Mouse (Mus musculus): ENCODE measurements around the gene Diaph3. TPM values are rescaled to one million over a fixed set of nuclear protein-coding genes. Genes with fewer than 3 reads are reported as not detected.

Gene Diaph3
- total and polyA plus RNA-seq, 3 experiments = 16.2 to 36.9 (median 17.5) TPM

GRCm38 (mm10) chr14:86997318-86997717, 143.7 kb downstream of the Diaph3 start:
- no peak for TF ChIP-seq E2F4 (IDR thresholded peaks at IDR 0.05; ENCODE audit: insufficient replicate concordance, low read depth, low read length)
- TF ChIP-seq ZMIZ1 (IDR thresholded peaks at IDR 0.05; ENCODE audit: low read depth, low read length) = no peak
- no peak for TF ChIP-seq MEF2A (IDR thresholded peaks at IDR 0.05; ENCODE audit: borderline replicate concordance, low read depth, low read length)
- no peak for TF ChIP-seq MAFK (IDR thresholded peaks at IDR 0.05; ENCODE audit: insufficient replicate concordance, low read length)
- TF ChIP-seq TCF12 (IDR thresholded peaks at IDR 0.05; ENCODE audit: low read depth, low read length) = no peak
- TF ChIP-seq ZC3H11A (IDR thresholded peaks at IDR 0.05; ENCODE audit: low read depth, low read length) = no peak
- no peak for TF ChIP-seq EP300 (IDR thresholded peaks at IDR 0.05; ENCODE audit: low read length)
- TF ChIP-seq SMC3 (IDR thresholded peaks at IDR 0.05; ENCODE audit: low read depth, low read length) = no peak
- no peak for TF ChIP-seq MYC (IDR thresholded peaks at IDR 0.05; ENCODE audit: low read depth, low read length)
- TF ChIP-seq POLR2AphosphoS2 (IDR thresholded peaks at IDR 0.05; ENCODE audit: low read depth, low read length) = no peak
- no peak for TF ChIP-seq JUN (IDR thresholded peaks at IDR 0.05; ENCODE audit: insufficient read depth, low read depth, low read length)
- no peak for TF ChIP-seq RCOR1 (conservative IDR thresholded peaks at IDR 0.05; ENCODE audit: low read depth, low read length)
- Histone ChIP-seq H3K4me3 (replicated peaks in 1 of 3; ENCODE audit: low read depth in 2 of 3, low read length in 2 of 3, poor library complexity in 1 of 3) (no peak overlapping the region), H3K9me3 (replicated peaks; ENCODE audit: low read length) (no peaks in the 10 kb centered on the region), H3K36me3 (replicated peaks in 1 of 2; ENCODE audit: control insufficient read depth in 1 of 2, insufficient read depth in 1 of 2, low read length in 1 of 2) (peaks cover 7 to 56% of the 10 kb centered on the region in 2 experiments), H3K79me2 (replicated peaks; ENCODE audit: control insufficient read depth, extremely low read depth, insufficient read depth, poor library complexity, severe bottlenecking) (0 out of 2 replicates have a peak, but pooled peaks cover 1% of the 10 kb centered on the region), H3K27ac (ENCODE audit: insufficient read depth, low read depth) (no peak overlapping the region), H3K27me3 (replicated peaks) (no peaks in the 10 kb centered on the region), H3K9ac (ENCODE audit: insufficient read depth, low read depth) (no peak overlapping the region), H3K4me1 (ENCODE audit: control insufficient read depth in 1 of 2, insufficient read depth in 2 of 2) (peaks cover 0 to 7% of the 10 kb centered on the region in 2 experiments; a peak in 2 of 4 replicates), H3K4me2 (ENCODE audit: insufficient read depth, low read depth, poor library complexity, severe bottlenecking) (no peak overlapping the region)
- in situ Hi-C loops (cut with MboI; ENCODE audit: low pct_ligation_motif_present, low pct_unique_long_range_greater_than_20kb, low sequenced_read_pairs) = no loop called here
- dilution Hi-C loops (cut with MboI; ENCODE audit: extremely low pct_ligation_motif_present, extremely low pct_unique_long_range_greater_than_20kb, low sequenced_read_pairs) = no loop called here
- no peak for DNase-seq (ENCODE audit: extremely low read depth)

- dilution Hi-C loops (cut with MboI; ENCODE audit: extremely low pct_ligation_motif_present, extremely low pct_unique_long_range_greater_than_20kb, low sequenced_read_pairs) = no loop called here
- H3K27ac ChIP-seq (ENCODE audit: insufficient read depth, low read depth) = no peak overlapping the region
- peaks cover 2 to 4% of the 10 kb centered on the region in 2 experiments; a peak in 1 of 4 replicates for H3K4me1 ChIP-seq (ENCODE audit: control insufficient read depth in 1 of 2, insufficient read depth in 2 of 2)
- TF ChIP-seq IRF4 (IDR thresholded peaks at IDR 0.05; ENCODE audit: low read depth, low read length) (no peak), SIN3A (IDR thresholded peaks at IDR 0.05; ENCODE audit: low read length) (no peak), SMC3 (IDR thresholded peaks at IDR 0.05; ENCODE audit: low read depth, low read length) (no peak), JUN (IDR thresholded peaks at IDR 0.05; ENCODE audit: insufficient read depth, low read depth, low read length) (no peak), POLR2A (IDR thresholded peaks at IDR 0.05; ENCODE audit: low read depth, low read length) (no peak), MAX (IDR thresholded peaks at IDR 0.05; ENCODE audit: low read length) (no peak), CHD1 (IDR thresholded peaks at IDR 0.05; ENCODE audit: low read depth, low read length) (no peak), ZKSCAN1 (IDR thresholded peaks at IDR 0.05; ENCODE audit: borderline replicate concordance, low read depth, low read length) (no peak), TCF12 (IDR thresholded peaks at IDR 0.05; ENCODE audit: low read depth, low read length) (no peak), MAFK (IDR thresholded peaks at IDR 0.05; ENCODE audit: insufficient replicate concordance, low read length) (no peak)
- H3K9me3 ChIP-seq (replicated peaks; ENCODE audit: low read length) = no peaks in the 10 kb centered on the region
- H3K4me3 ChIP-seq (replicated peaks in 1 of 3; ENCODE audit: low read depth in 2 of 3, low read length in 2 of 3, poor library complexity in 1 of 3) = no peak overlapping the region
- in situ Hi-C loops (cut with MboI; ENCODE audit: low pct_ligation_motif_present, low pct_unique_long_range_greater_than_20kb, low sequenced_read_pairs) = no loop called here
- H3K79me2 ChIP-seq (replicated peaks; ENCODE audit: control insufficient read depth, extremely low read depth, insufficient read depth, poor library complexity, severe bottlenecking) = no peaks in the 10 kb centered on the region
- H3K27me3 ChIP-seq (replicated peaks) = no peaks in the 10 kb centered on the region
- H3K36me3 ChIP-seq (replicated peaks in 1 of 2; ENCODE audit: control insufficient read depth in 1 of 2, insufficient read depth in 1 of 2, low read length in 1 of 2) = peaks cover 3 to 35% of the 10 kb centered on the region in 2 experiments
- no peak overlapping the region for H3K9ac ChIP-seq (ENCODE audit: insufficient read depth, low read depth)
- no peak overlapping the region for H3K4me2 ChIP-seq (ENCODE audit: insufficient read depth, low read depth, poor library complexity, severe bottlenecking)
- DNase-seq (ENCODE audit: extremely low read depth) = no peak
These were observed 189.9 kb downstream of the Diaph3 start for GRCm38 (mm10) chr14:86951169-86951568.
